Mouse (Mus musculus) hindbrain, embryonic 16.5 days (tissue): ENCODE measurements around the gene Mroh2a. TPM values are rescaled to one million over a fixed set of nuclear protein-coding genes. Genes with fewer than 3 reads are reported as not detected.
"Not testable (repeated sequence)": the region's sequence is repeated elsewhere in the genome, so short reads cannot be mapped to it uniquely, and the experiment has no call there.

Experiments used
- ATAC-seq: fragments of 200-750 bp; cut with Nextera tagmentation; 2 replicates; pipeline ENCODE4 v1.8.0; 2017; ENCODE audit warnings: moderate TSS enrichment, moderate library complexity
- H3K27ac ChIP-seq: fragments of 300-500 bp; sonication (generic); 2 replicates; pipeline ENCODE4 v1.5.1; 2014; ENCODE audit warnings: low read depth, mild to moderate bottlenecking, control low read depth, low read length, moderate library complexity
- H3K27me3 ChIP-seq: fragments of 300-500 bp; sonication (generic); replicated peaks from 2 replicates; pipeline ENCODE4 v1.6.1; 2014; ENCODE audit warnings: low read length; ENCODE audit not compliant: control insufficient read depth, insufficient read depth
- H3K36me3 ChIP-seq: fragments of 300-500 bp; sonication (generic); 2 replicates; pipeline ENCODE4 v1.6.1; 2014; ENCODE audit warnings: mild to moderate bottlenecking, low read length, moderate library complexity, mixed read lengths; ENCODE audit not compliant: control insufficient read depth, insufficient read depth
- H3K4me1 ChIP-seq: fragments of 300-500 bp; sonication (generic); 2 replicates; pipeline ENCODE4 v1.6.1; 2014; ENCODE audit warnings: low read depth, low read length; ENCODE audit not compliant: control insufficient read depth, insufficient read depth
- H3K4me2 ChIP-seq: fragments of 300-500 bp; sonication (generic); 2 replicates; pipeline ENCODE4 v1.6.1; 2014; ENCODE audit warnings: mild to moderate bottlenecking, low read length, control low read depth, moderate library complexity
- H3K4me3 ChIP-seq: fragments of 300-500 bp; sonication (generic); 2 replicates; pipeline ENCODE4 v1.5.1; 2014; ENCODE audit warnings: mild to moderate bottlenecking, low read length, control low read depth, moderate library complexity
- H3K9ac ChIP-seq: fragments of 300-500 bp; sonication (generic); 2 replicates; pipeline ENCODE4 v1.6.1; 2014; ENCODE audit warnings: low read depth, mild to moderate bottlenecking, control low read depth, low read length, moderate library complexity
- H3K9me3 ChIP-seq: fragments of 300-500 bp; sonication (generic); 2 replicates; pipeline ENCODE4 v1.6.1; 2014; ENCODE audit warnings: mild to moderate bottlenecking, low read length, moderate library complexity; ENCODE audit not compliant: control insufficient read depth
- WGBS: fragments of 180-500 bp; shearing (Covaris S2); extraction: QIAGEN DNeasy Blood & Tissue Kit; methylation state at CpG from one replicate; pipeline ENCODE4 v1.1.7; 2014; 5-methylcytosine and 5-hydroxymethylcytosine counted together
- polyA plus RNA-seq: library from polyadenylated mRNA; unstranded; fragments of >200 nt; fragmentation: Nextera tagmentation; extraction: Ambion mirVana; gene quantifications from 2 replicates; pipeline ENCODE4 v1.2.1, GENCODE M21; 2015

Gene Mroh2a
- polyA plus RNA-seq, 1 experiment from 2014 or later = 0.45 TPM

DNA sequence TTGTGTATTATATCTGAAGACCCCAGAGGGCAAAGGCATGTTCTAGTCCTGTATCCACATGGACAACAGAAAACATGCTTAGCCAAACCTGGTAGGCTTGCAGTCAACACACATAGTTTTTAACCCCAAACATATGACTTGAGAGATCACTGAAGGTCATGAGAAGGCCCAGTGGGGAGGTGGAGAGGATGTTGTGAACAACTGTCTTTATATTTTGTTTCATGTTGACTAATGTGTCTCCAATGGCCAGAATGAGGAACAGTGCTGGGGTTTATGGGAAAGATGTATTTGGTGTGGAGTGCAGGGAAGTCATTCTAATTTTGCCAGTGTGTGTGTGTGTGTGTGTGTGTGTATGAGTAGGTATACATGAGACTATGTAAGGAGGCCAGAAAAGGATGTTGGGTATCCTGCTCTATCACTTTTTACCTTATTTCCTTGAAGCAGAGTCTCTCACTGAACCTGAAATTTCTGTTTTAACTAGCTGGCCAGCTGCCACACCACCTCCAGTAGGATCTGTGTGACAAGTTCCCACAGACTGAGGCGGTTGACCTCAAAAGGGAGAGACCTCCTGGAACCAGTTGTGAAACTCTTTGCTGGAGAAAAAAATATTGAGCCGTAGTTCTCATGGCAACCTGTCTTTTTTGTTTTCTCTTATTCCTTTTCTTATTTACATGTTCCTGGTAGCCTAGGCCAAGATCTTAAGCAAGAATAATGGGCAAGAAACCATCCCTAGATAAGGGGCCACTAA lies 2.6 kb upstream of the Mroh2a start:
- 68% methylated on average over 2 of the region's 2 CpGs for WGBS
- H3K4me1 ChIP-seq = no peaks in the 10 kb centered on the region
- no peaks in the 10 kb centered on the region for H3K27me3 ChIP-seq
- H3K4me2 ChIP-seq = no peak overlapping the region
- H3K36me3 ChIP-seq = no peaks in the 10 kb centered on the region
- no peak overlapping the region for H3K9ac ChIP-seq
- H3K9me3 ChIP-seq = peaks cover 42% of the 10 kb centered on the region
- no peak overlapping the region for H3K27ac ChIP-seq
- no peak for ATAC-seq
- no peak overlapping the region for H3K4me3 ChIP-seq

DNA sequence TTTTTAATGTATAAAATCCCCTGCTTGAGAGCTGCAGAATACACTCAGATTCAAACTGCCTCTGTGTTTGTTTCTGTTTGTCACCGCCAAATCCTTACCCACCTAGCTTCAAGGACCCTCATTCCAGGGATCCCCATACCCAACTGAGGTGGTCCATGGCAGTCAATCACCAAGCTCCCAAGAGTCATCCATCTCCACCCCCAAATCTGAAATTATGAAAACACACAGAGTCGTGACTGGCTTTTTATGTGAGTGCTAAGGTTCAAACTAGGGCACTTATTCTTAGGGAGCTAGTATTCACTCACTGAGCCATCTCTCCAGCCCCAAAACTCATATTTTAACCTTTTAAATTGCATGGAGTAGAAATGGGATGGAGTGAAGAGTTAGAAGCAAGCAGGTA lies 1.5 kb upstream of the Mroh2a start:
- not testable (repeated sequence) for H3K9ac ChIP-seq, ATAC-seq, H3K27me3 ChIP-seq, H3K36me3 ChIP-seq, H3K4me1 ChIP-seq, H3K4me2 ChIP-seq, H3K27ac ChIP-seq, H3K4me3 ChIP-seq
- WGBS = 41% methylated on average over 2 of the region's 2 CpGs
- peaks cover 53% of the 10 kb centered on the region for H3K9me3 ChIP-seq

DNA sequence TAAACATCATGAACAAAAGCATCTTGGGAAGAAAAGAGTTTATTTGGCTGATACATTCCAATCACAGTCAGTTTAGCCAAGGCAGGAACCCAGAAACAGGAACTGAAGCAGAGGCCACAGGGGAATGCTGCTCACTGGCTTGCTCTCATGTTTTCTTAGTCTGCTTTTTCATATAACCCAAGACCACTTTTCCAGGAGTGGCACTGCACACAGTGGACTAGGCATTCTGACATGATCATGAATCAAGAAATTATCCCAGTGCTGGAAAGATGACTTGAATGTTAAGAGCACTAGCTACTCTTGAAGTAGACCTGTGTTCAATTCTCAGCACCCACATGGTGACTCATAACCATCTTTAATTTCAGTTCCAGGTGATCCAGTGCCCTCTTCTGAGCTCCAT lies 1.0 kb upstream of the Mroh2a start:
- Histone ChIP-seq H3K27ac (no peak overlapping the region), H3K4me1 (no peaks in the 10 kb centered on the region), H3K27me3 (no peaks in the 10 kb centered on the region), H3K9ac (no peak overlapping the region), H3K36me3 (no peaks in the 10 kb centered on the region), H3K4me2 (no peak overlapping the region), H3K4me3 (no peak overlapping the region), H3K9me3 (peaks cover 57% of the 10 kb centered on the region)
- no peak for ATAC-seq

DNA sequence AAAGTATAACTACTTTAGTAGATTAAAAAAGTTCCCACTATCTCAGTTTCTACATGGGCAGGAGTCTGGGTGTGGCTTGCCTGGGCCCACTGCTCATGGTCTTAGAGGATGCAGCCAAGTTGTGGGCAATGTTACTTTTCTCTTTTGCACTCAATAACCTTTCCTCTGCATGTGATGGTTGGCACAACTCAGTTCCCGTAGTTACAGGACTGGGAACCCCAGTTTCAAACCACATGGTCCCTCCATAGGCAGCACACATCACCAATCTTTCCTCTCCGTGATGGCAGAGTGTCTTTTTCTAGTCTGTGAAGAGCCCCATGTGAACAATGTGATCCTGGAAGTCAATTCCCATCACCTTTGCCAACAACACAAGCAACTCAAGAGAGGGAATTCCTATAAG lies 696 bp downstream of the Mroh2a start:
- H3K4me3 ChIP-seq = no peak overlapping the region
- H3K4me2 ChIP-seq = no peak overlapping the region
- peaks cover 71% of the 10 kb centered on the region for H3K9me3 ChIP-seq
- no peak overlapping the region for H3K27ac ChIP-seq
- no peaks in the 10 kb centered on the region for H3K4me1 ChIP-seq
- no peaks in the 10 kb centered on the region for H3K36me3 ChIP-seq
- H3K27me3 ChIP-seq = no peaks in the 10 kb centered on the region
- H3K9ac ChIP-seq = no peak overlapping the region
- WGBS = 56% methylated on average over 2 of the region's 2 CpGs
- ATAC-seq = no peak

DNA sequence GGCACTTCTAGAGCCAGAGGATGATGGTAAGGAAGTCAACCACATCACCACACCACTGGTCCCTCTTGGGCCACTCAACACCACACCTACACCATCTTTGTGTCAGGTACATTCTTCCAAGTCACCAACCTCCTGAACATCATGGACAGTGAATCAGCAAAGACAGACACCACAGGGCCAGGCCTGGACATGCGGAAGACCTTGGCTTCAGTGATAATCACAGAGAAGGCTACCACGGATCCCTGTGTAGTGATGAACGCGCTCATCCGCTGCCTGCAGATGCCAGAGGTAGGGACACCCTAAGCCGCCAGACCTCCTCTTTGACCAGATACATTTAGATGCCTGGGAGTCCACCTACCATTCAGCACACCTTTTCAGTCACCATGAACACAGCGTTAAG lies 1.3 kb downstream of the Mroh2a start:
- Histone ChIP-seq H3K4me1 (no peaks in the 10 kb centered on the region), H3K27me3 (no peaks in the 10 kb centered on the region), H3K9me3 (peaks cover 77% of the 10 kb centered on the region), H3K27ac (no peak overlapping the region), H3K9ac (no peak overlapping the region), H3K4me3 (no peak overlapping the region), H3K4me2 (no peak overlapping the region), H3K36me3 (no peaks in the 10 kb centered on the region)
- no peak for ATAC-seq
- WGBS = 70% methylated on average over 7 of the region's 7 CpGs

DNA sequence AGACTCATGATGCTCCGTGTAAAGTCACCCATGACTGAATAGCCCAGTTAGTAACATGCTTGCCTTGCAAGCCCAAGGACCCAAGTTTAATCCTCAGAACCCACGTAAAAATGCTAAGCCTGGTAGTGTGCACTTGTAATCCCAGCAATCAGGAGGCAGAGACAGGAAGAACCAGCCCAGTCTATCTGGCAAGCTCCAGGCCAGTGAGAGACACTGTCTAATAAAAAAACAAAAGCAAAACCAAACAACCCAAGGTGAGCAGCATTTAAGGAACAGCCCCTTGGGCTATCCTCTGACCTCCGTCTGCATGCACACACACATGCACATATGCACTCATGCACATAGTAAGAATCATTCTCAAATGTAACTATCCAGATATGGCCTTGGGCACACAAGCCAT lies 2.8 kb downstream of the Mroh2a start:
- 83% methylated on average over 3 of the region's 3 CpGs for WGBS
- no peak for ATAC-seq

DNA sequence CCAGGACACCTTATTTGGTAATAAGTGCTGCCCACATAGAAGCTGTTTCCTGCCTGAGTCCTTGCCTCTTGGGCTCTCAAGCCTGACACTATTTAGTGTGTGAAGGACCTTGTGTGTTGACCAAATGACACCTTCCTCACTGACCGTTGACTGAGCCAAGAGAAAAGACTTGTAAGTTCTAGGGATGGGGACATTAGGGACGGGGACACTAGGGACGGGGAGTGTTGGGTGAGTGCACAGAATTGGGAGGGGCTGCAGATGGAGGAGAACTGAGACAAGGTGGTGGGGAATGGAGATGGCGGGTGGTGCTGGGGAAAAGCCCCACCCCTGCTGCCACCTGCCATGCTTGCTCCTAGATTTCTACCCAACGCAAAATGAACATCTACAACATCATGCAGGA lies 3.2 kb downstream of the Mroh2a start:
- no peaks in the 10 kb centered on the region for H3K36me3 ChIP-seq
- H3K4me1 ChIP-seq = no peaks in the 10 kb centered on the region
- no peak overlapping the region for H3K9ac ChIP-seq
- no peak overlapping the region for H3K4me2 ChIP-seq
- 84% methylated on average over 5 of the region's 5 CpGs for WGBS
- no peaks in the 10 kb centered on the region for H3K27me3 ChIP-seq
- H3K27ac ChIP-seq = no peak overlapping the region
- ATAC-seq = no peak
- H3K4me3 ChIP-seq = no peak overlapping the region
- peaks cover 96% of the 10 kb centered on the region for H3K9me3 ChIP-seq

More for the DNA sequence above, 2.8 kb downstream of the Mroh2a start:
- H3K9me3 ChIP-seq = peaks cover 92% of the 10 kb centered on the region
- H3K9ac ChIP-seq = no peak overlapping the region
- H3K27ac ChIP-seq = no peak overlapping the region
- no peaks in the 10 kb centered on the region for H3K36me3 ChIP-seq
- H3K4me2 ChIP-seq = no peak overlapping the region
- H3K27me3 ChIP-seq = no peaks in the 10 kb centered on the region
- no peak overlapping the region for H3K4me3 ChIP-seq
- no peaks in the 10 kb centered on the region for H3K4me1 ChIP-seq

DNA sequence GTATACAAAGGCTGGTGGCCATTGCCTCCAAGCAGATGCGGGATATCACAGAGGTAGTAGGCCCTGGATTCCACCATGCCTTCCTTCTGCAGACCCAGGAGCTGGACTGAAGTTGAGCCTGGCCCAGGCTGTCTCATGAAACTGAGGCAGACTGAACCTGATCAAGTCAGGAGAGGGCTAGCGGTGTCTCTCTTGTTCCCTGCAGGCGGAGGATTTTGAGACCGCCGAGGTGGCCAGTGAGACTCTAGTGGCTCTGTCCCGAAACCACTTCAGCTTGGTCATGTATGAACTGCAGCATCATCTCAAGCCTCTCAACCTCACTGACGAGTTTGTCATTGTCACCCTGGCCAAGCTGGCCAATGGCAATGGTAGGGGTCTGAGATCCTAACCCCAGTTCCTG lies 3.6 kb downstream of the Mroh2a start:
- Histone ChIP-seq H3K4me1 (no peaks in the 10 kb centered on the region), H3K36me3 (no peaks in the 10 kb centered on the region), H3K4me3 (no peak overlapping the region), H3K27me3 (no peaks in the 10 kb centered on the region), H3K27ac (no peak overlapping the region), H3K4me2 (no peak overlapping the region), H3K9ac (no peak overlapping the region), H3K9me3 (peaks cover 98% of the 10 kb centered on the region)
- 78% methylated on average over 7 of the region's 7 CpGs for WGBS
- no peak for ATAC-seq

DNA sequence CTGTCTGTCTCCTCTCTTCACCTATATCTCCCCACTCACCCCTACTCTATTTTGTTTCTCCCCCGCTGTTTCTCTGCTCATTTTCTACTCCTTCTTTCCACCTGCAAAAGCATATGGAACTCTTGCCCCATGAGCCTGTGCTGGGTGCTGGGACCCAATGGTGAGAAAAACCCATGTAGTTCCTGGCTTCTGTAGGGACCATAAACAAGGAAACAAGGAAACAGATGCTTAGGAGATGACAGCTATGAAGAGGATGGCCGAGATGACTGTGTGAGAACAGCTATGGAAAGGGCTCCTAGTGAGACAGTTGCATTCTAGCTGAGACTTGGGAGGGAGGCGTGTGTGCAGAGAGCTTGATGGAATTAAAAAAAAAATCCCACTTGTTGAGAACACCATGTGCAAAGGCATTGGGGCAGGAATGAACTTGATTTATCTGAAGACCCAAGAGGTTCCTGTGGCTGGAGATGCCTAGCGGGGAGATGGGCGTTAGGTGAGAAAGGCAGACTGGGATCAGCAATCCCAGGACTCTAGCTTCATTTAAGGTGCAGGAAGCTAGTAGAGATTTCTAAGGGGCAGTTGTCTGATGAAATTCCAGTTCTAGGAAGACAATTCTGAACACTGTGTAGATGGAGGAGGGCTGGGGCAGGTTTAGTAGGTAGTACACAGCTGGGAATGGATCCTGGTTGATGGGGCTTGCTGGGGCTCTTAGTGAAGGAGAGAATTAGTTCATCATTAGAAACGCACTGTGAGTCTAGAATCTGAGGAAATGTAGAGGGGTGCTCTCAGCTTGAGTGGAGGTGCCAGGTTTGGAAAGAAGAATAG lies 4.4 kb downstream of the Mroh2a start:
- no peaks in the 10 kb centered on the region for H3K27me3 ChIP-seq
- H3K27ac ChIP-seq = no peak overlapping the region
- H3K4me1 ChIP-seq = no peaks in the 10 kb centered on the region
- no peaks in the 10 kb centered on the region for H3K36me3 ChIP-seq
- H3K9me3 ChIP-seq = peaks cover 98% of the 10 kb centered on the region
- no peak overlapping the region for H3K9ac ChIP-seq
- H3K4me3 ChIP-seq = no peak overlapping the region
- no peak overlapping the region for H3K4me2 ChIP-seq
- WGBS = 79% methylated on average over 6 of the region's 6 CpGs
- ATAC-seq = no peak
